Mouse (Mus musculus) right cerebral cortex, postnatal 4 days (tissue): ENCODE data around the gene Ccni.

Source experiments
- DNase-seq: peaks from one replicate; pipeline ENCODE4 v3.0.0-alpha.2; 2022

Ccni gene

GRCm38 (mm10) chr5:93190428-93190827 is 15.9 kb downstream of the Ccni start:
- no peak for DNase-seq

- DNase-seq, result no peak
Measured at GRCm38 (mm10) chr5:93189607-93190006, 16.7 kb downstream of the Ccni start.

- no peak for DNase-seq
Measured at GRCm38 (mm10) chr5:93184548-93184947, 21.7 kb downstream of the Ccni start.

- DNase-seq, result no peak
Measured at GRCm38 (mm10) chr5:93183311-93183710, 23.0 kb downstream of the Ccni start.

GRCm38 (mm10) chr5:93180252-93180651 is 26.0 kb downstream of the Ccni start:
- DNase-seq, result no peak

- no peak for DNase-seq
Measured at GRCm38 (mm10) chr5:93178616-93179015, 27.7 kb downstream of the Ccni start.

GRCm38 (mm10) chr5:93174675-93175074 is 31.6 kb downstream of the Ccni start:
- no peak for DNase-seq

- no peak for DNase-seq
Measured at GRCm38 (mm10) chr5:93172536-93172935, 33.8 kb downstream of the Ccni start.

GRCm38 (mm10) chr5:93171420-93171819 is 34.9 kb downstream of the Ccni start:
- no peak for DNase-seq

GRCm38 (mm10) chr5:93168654-93169053 is 37.6 kb downstream of the Ccni start:
- no peak for DNase-seq

- DNase-seq, result no peak
Measured at GRCm38 (mm10) chr5:93167919-93168516, 38.3 kb downstream of the Ccni start.

- DNase-seq, result peak; percentile 60
Measured at GRCm38 (mm10) chr5:93163541-93163940, 42.8 kb downstream of the Ccni start.

GRCm38 (mm10) chr5:93154401-93154800 is 51.9 kb downstream of the Ccni start:
- DNase-seq, result no peak

GRCm38 (mm10) chr5:93152451-93152850 is 53.8 kb downstream of the Ccni start:
- no peak for DNase-seq

GRCm38 (mm10) chr5:93151985-93152384 is 54.3 kb downstream of the Ccni start:
- DNase-seq, result no peak

GRCm38 (mm10) chr5:93149969-93150777 is 56.1 kb downstream of the Ccni start:
- no peak for DNase-seq

GRCm38 (mm10) chr5:93145504-93145903 is 60.8 kb downstream of the Ccni start:
- no peak for DNase-seq

- DNase-seq, result peak; percentile 32
Measured at GRCm38 (mm10) chr5:93144874-93145273, 61.4 kb downstream of the Ccni start.

GRCm38 (mm10) chr5:93143360-93144091 is 62.8 kb downstream of the Ccni start:
- no peak for DNase-seq

- no peak for DNase-seq
Measured at GRCm38 (mm10) chr5:93140747-93141146, 65.5 kb downstream of the Ccni start.

- peak; percentile 32 for DNase-seq
Measured at GRCm38 (mm10) chr5:93139350-93139749, 66.9 kb downstream of the Ccni start.

GRCm38 (mm10) chr5:93136956-93137586 is 69.2 kb downstream of the Ccni start:
- no peak for DNase-seq

GRCm38 (mm10) chr5:93135368-93136107 is 70.8 kb downstream of the Ccni start:
- DNase-seq, result no peak
